Mouse (Mus musculus) frontal cortex, adult (tissue): ENCODE data around the gene Plcl2.

Experiments used
- ATAC-seq: cut with Nextera tagmentation; 2 replicates; pipeline ENCODE4 v1.9.2; 2017; ENCODE audit warnings: mild to moderate bottlenecking, moderate library complexity, mixed read lengths; ENCODE audit not compliant: low TSS enrichment

Plcl2 gene

GRCm38 (mm10) chr17:50734781-50735180, 225.6 kb downstream of the Plcl2 start:
- ATAC-seq = no peak

- peak; percentile 7; the same call in 1 of the 2 replicates for ATAC-seq
Observed at GRCm38 (mm10) chr17:50735382-50735954, 226.3 kb downstream of the Plcl2 start.

- no peak for ATAC-seq
Observed at GRCm38 (mm10) chr17:50735955-50736533, 226.8 kb downstream of the Plcl2 start.

- no peak; the same call in 1 of the 2 replicates for ATAC-seq
Observed at GRCm38 (mm10) chr17:50737068-50737467, 227.9 kb downstream of the Plcl2 start.
